Mouse (Mus musculus) activated CD4-positive, CD25-positive, alpha-beta regulatory T cell, adult 4 months (primary cell): ENCODE measurements around the gene Zic1. TPM values are rescaled to one million over a fixed set of nuclear protein-coding genes. Genes with fewer than 3 reads are reported as not detected.

Experiments used
- ATAC-seq: one replicate; pipeline ENCODE4 v1.8.0; 2017
- polyA plus RNA-seq, 2 experiments: library from polyadenylated mRNA; unstranded; fragments of 100-300 nt; shearing (Covaris generic); gene quantifications; one replicate each; pipeline ENCODE4 v1.2.1; 2017

The Zic1 gene
- not detected for polyA plus RNA-seq

- ATAC-seq = no peak
These were observed at the start of gene Zic1 for GRCm38 (mm10) chr9:91365664-91366063. TSS of gene Zic1 (minus strand) at chr9:91365810.

GRCm38 (mm10) chr9:91414007-91414661 lies 48.5 kb upstream of the Zic1 start:
- no peak for ATAC-seq

- ATAC-seq = no peak
These were observed 44.2 kb upstream of the Zic1 start for GRCm38 (mm10) chr9:91409771-91410170.

- no peak for ATAC-seq
These were observed 40.7 kb upstream of the Zic1 start for GRCm38 (mm10) chr9:91406258-91406763.

- ATAC-seq = no peak
These were observed 40.2 kb upstream of the Zic1 start for GRCm38 (mm10) chr9:91405753-91406178.

GRCm38 (mm10) chr9:91404905-91405752 lies 39.5 kb upstream of the Zic1 start:
- ATAC-seq = no peak

- no peak for ATAC-seq
These were observed 38.6 kb upstream of the Zic1 start for GRCm38 (mm10) chr9:91404229-91404628.

GRCm38 (mm10) chr9:91401471-91401870 lies 35.9 kb upstream of the Zic1 start:
- no peak for ATAC-seq

GRCm38 (mm10) chr9:91400482-91401093 lies 35.0 kb upstream of the Zic1 start:
- no peak for ATAC-seq

- ATAC-seq = no peak
These were observed 34.4 kb upstream of the Zic1 start for GRCm38 (mm10) chr9:91399976-91400375.

GRCm38 (mm10) chr9:91395066-91395772 lies 29.6 kb upstream of the Zic1 start:
- no peak for ATAC-seq

GRCm38 (mm10) chr9:91394211-91394646 lies 28.6 kb upstream of the Zic1 start:
- ATAC-seq = no peak

GRCm38 (mm10) chr9:91393376-91394068 lies 27.9 kb upstream of the Zic1 start:
- ATAC-seq = no peak

- no peak for ATAC-seq
These were observed 22.6 kb upstream of the Zic1 start for GRCm38 (mm10) chr9:91388173-91388572.

- ATAC-seq = no peak
These were observed 22.1 kb upstream of the Zic1 start for GRCm38 (mm10) chr9:91387740-91388080.

- no peak for ATAC-seq
These were observed 21.5 kb upstream of the Zic1 start for GRCm38 (mm10) chr9:91386891-91387739.

- ATAC-seq = no peak
These were observed 20.9 kb upstream of the Zic1 start for GRCm38 (mm10) chr9:91386502-91386890.

GRCm38 (mm10) chr9:91385561-91386430 lies 20.2 kb upstream of the Zic1 start:
- no peak for ATAC-seq

GRCm38 (mm10) chr9:91384693-91385560 lies 19.3 kb upstream of the Zic1 start:
- no peak for ATAC-seq
